8 mouse cellular contexts compared by ENCODE assay signal in the genomic region with DNA sequence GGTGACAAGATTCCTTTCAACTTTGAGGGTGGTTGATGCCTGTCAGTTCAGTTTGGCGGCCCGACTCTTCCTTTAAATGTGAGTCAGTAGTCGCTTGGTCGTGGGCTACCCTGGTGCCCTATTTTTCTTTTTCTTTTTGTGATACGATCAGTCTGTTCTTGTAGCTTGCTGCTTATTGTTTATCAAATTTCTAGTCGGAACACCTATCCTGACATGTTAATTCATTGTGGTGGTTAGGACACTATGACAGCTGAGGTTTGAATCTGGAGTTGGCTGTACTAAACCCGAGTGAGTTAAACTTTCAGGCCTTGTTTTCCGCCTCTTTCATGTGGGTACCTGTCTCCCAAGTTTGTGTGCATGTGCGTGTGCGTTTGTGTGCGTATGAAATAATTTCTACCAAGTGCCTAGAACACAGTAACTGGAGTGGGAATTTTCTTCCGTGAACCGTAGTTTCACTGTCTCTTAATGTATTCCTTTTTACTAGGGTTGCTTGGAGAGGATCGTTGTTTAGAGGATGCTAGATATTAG. TPM values are rescaled to one million over a fixed set of nuclear protein-coding genes. Genes with fewer than 3 reads are reported as not detected.
DNase-seq lines count a peak whose midpoint lies in the region; ATAC-seq lines count a peak whose summit lies in the region.

No protein-coding gene starts in this region.

- peak overlapping the region; percentile 92 for H3K27ac ChIP-seq in embryonic facial prominence, embryonic 15.5 days (replicated peaks)
- H3K27ac ChIP-seq in limb, embryonic 11.5 days (replicated peaks; ENCODE audit: low read depth, low read length), result no peak overlapping the region
- peak overlapping the region; percentile 92 for H3K27ac ChIP-seq in stomach, embryonic 15.5 days

- peak overlapping the region; percentile 92 for H3K4me3 ChIP-seq in embryonic facial prominence, embryonic 15.5 days (replicated peaks)
- H3K4me3 ChIP-seq in limb, embryonic 11.5 days (ENCODE audit: low read depth, low read length), result peak overlapping the region; percentile 87
- H3K4me3 ChIP-seq in stomach, embryonic 15.5 days (replicated peaks), result peak overlapping the region; percentile 96

- H3K9ac ChIP-seq in embryonic facial prominence, embryonic 15.5 days, result peak overlapping the region; percentile 96
- peak overlapping the region; percentile 83 for H3K9ac ChIP-seq in limb, embryonic 11.5 days (ENCODE audit: low read length)
- peak overlapping the region; percentile 94 for H3K9ac ChIP-seq in stomach, embryonic 15.5 days

- WGBS in embryonic facial prominence, embryonic 15.5 days, result 1% methylated on average over 14 of the region's 14 CpGs
- 7% methylated on average over 14 of the region's 14 CpGs for WGBS in limb, embryonic 11.5 days
- 3% methylated on average over 14 of the region's 14 CpGs for WGBS in stomach, embryonic 15.5 days

- peak overlapping the region; percentile 56 for H3K4me2 ChIP-seq in embryonic facial prominence, embryonic 15.5 days (replicated peaks)
- H3K4me2 ChIP-seq in limb, embryonic 11.5 days (ENCODE audit: low read depth, severe bottlenecking), result peak overlapping the region; percentile 61
- peak overlapping the region; percentile 61 for H3K4me2 ChIP-seq in stomach, embryonic 15.5 days

- H3K36me3 ChIP-seq in embryonic facial prominence, embryonic 15.5 days, result peaks cover 28% of the 10 kb centered on the region
- H3K36me3 ChIP-seq in limb, embryonic 11.5 days (ENCODE audit: control insufficient read depth, insufficient read depth, low read length), result peaks cover 3% of the 10 kb centered on the region; the same call in 1 of the 2 replicates
- peaks cover 13% of the 10 kb centered on the region for H3K36me3 ChIP-seq in stomach, embryonic 15.5 days

- H3K9me3 ChIP-seq in embryonic facial prominence, embryonic 15.5 days (replicated peaks), result no peaks in the 10 kb centered on the region
- H3K9me3 ChIP-seq in limb, embryonic 11.5 days (ENCODE audit: control insufficient read depth, low read length), result no peaks in the 10 kb centered on the region
- H3K9me3 ChIP-seq in stomach, embryonic 15.5 days, result no peaks in the 10 kb centered on the region

- no peaks in the 10 kb centered on the region for H3K27me3 ChIP-seq in embryonic facial prominence, embryonic 15.5 days
- H3K27me3 ChIP-seq in limb, embryonic 11.5 days (ENCODE audit: control insufficient read depth, insufficient read depth, low read length), result no peaks in the 10 kb centered on the region
- no peaks in the 10 kb centered on the region for H3K27me3 ChIP-seq in stomach, embryonic 15.5 days (replicated peaks)

- peak; percentile 65 for DNase-seq in thymus, postnatal 0 days (ENCODE audit: low spot score)
- DNase-seq in thymus, postnatal 36 days, result no peak
- DNase-seq in limb, embryonic 11.5 days (ENCODE audit: low spot score), result no peak
- DNase-seq in right cerebral cortex, adult 2 months (ENCODE audit: low spot score in 2 of 2), result no peak
- no peak for DNase-seq in adrenal gland, adult (ENCODE audit: inconsistent age in 2 of 2, low spot score in 1 of 2)

- peaks cover 20% of the 10 kb centered on the region for H3K4me1 ChIP-seq in embryonic facial prominence, embryonic 15.5 days
- H3K4me1 ChIP-seq in limb, embryonic 11.5 days (ENCODE audit: control insufficient read depth, insufficient read depth, low read length), result no peaks in the 10 kb centered on the region
- peaks cover 6% of the 10 kb centered on the region; the same call in 1 of the 2 replicates for H3K4me1 ChIP-seq in stomach, embryonic 15.5 days

- no peak for ATAC-seq in embryonic facial prominence, embryonic 15.5 days (ENCODE audit: insufficient number of reproducible peaks, low FRiP score, low TSS enrichment, low read depth)
- ATAC-seq in limb, embryonic 11.5 days (ENCODE audit: insufficient number of reproducible peaks, low FRiP score, low TSS enrichment, low read depth), result no peak
- no peak for ATAC-seq in stomach, embryonic 15.5 days (ENCODE audit: insufficient read depth, low FRiP score, low read depth)
- ATAC-seq in frontal cortex, adult (ENCODE audit: low TSS enrichment), result no peak

RNA-seq across cellular contexts. Expression of gene Nxf1, which starts 0.7 kb away (rescaled TPM):
- 182 and 200 TPM in 2 replicates for polyA plus RNA-seq in thymus, postnatal 0 days (2015; fragmentation: Nextera tagmentation; extraction: Ambion mirVana)
- 175 and 192 TPM in 2 replicates for polyA plus RNA-seq in embryonic facial prominence, embryonic 15.5 days (2015; fragmentation: Nextera tagmentation; extraction: Ambion mirVana)
- 228 and 247 TPM in 2 replicates for polyA plus RNA-seq in limb, embryonic 11.5 days (2014; fragmentation: Nextera tagmentation; extraction: Ambion mirVana)
- 159 and 160 TPM in 2 replicates for polyA plus RNA-seq in stomach, embryonic 15.5 days (2015; fragmentation: Nextera tagmentation; extraction: Ambion mirVana)

RNA-seq across cellular contexts. Expression of gene Tmem223, which starts 13.3 kb away (rescaled TPM):
- polyA plus RNA-seq in thymus, postnatal 0 days (2015; fragmentation: Nextera tagmentation; extraction: Ambion mirVana), result 205 and 223 TPM in 2 replicates
- 172 and 173 TPM in 2 replicates for polyA plus RNA-seq in embryonic facial prominence, embryonic 15.5 days (2015; fragmentation: Nextera tagmentation; extraction: Ambion mirVana)
- 183 and 204 TPM in 2 replicates for polyA plus RNA-seq in limb, embryonic 11.5 days (2014; fragmentation: Nextera tagmentation; extraction: Ambion mirVana)
- 158 and 161 TPM in 2 replicates for polyA plus RNA-seq in stomach, embryonic 15.5 days (2015; fragmentation: Nextera tagmentation; extraction: Ambion mirVana)

RNA-seq across cellular contexts. Expression of gene Stx5a, which starts 16.3 kb away (rescaled TPM):
- 108 and 114 TPM in 2 replicates for polyA plus RNA-seq in thymus, postnatal 0 days (2015; fragmentation: Nextera tagmentation; extraction: Ambion mirVana)
- 168 and 175 TPM in 2 replicates for polyA plus RNA-seq in embryonic facial prominence, embryonic 15.5 days (2015; fragmentation: Nextera tagmentation; extraction: Ambion mirVana)
- 125 and 127 TPM in 2 replicates for polyA plus RNA-seq in limb, embryonic 11.5 days (2014; fragmentation: Nextera tagmentation; extraction: Ambion mirVana)
- polyA plus RNA-seq in stomach, embryonic 15.5 days (2015; fragmentation: Nextera tagmentation; extraction: Ambion mirVana), result 132 and 134 TPM in 2 replicates

RNA-seq across cellular contexts. Expression of gene Tmem179b, which starts 16.7 kb away (rescaled TPM):
- polyA plus RNA-seq in thymus, postnatal 0 days (2015; fragmentation: Nextera tagmentation; extraction: Ambion mirVana), result 154 and 166 TPM in 2 replicates
- polyA plus RNA-seq in embryonic facial prominence, embryonic 15.5 days (2015; fragmentation: Nextera tagmentation; extraction: Ambion mirVana), result 82.8 and 88.3 TPM in 2 replicates
- 49.1 and 51.3 TPM in 2 replicates for polyA plus RNA-seq in limb, embryonic 11.5 days (2014; fragmentation: Nextera tagmentation; extraction: Ambion mirVana)
- polyA plus RNA-seq in stomach, embryonic 15.5 days (2015; fragmentation: Nextera tagmentation; extraction: Ambion mirVana), result 95.7 and 104 TPM in 2 replicates

RNA-seq across cellular contexts. Expression of gene 1700092M07Rik, which starts 17.0 kb away (rescaled TPM):
- 0.79 and 0.84 TPM in 2 replicates for polyA plus RNA-seq in thymus, postnatal 0 days (2015; fragmentation: Nextera tagmentation; extraction: Ambion mirVana)
- 0.70 and 1.2 TPM in 2 replicates for polyA plus RNA-seq in embryonic facial prominence, embryonic 15.5 days (2015; fragmentation: Nextera tagmentation; extraction: Ambion mirVana)
- polyA plus RNA-seq in limb, embryonic 11.5 days (2014; fragmentation: Nextera tagmentation; extraction: Ambion mirVana), result 0.99 and 1.8 TPM in 2 replicates
- polyA plus RNA-seq in stomach, embryonic 15.5 days (2015; fragmentation: Nextera tagmentation; extraction: Ambion mirVana), result 1.4 and 1.7 TPM in 2 replicates
